Mouse (Mus musculus): ENCODE results near the gene Rabepk.
"Not testable (repeated sequence)": the region's sequence is repeated elsewhere in the genome, so short reads cannot be mapped to it uniquely, and the experiment has no call there.

The Rabepk gene

DNA sequence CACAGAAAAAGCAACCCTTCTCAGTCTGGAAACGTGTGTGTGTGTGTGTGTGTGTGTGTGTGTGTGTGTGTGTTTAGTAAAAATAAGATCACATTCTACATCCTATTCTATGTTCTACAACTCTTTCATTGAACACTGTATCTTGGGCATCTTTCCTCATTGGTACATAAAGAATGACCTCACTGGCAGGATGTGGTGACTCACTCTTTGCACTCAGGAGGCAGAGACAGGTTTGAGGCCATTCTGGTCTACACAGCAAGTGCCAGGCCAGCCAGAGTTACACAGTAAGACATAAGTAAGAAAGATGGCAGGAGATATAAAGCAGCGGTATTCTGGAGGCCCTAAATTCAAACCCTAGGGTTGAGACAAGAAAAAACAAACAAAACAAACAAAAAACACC lies 36.8 kb downstream of the Rabepk start:
- DNase-seq (ENCODE audit: low spot score), result no peak

GRCm38 (mm10) chr2:34762174-34762573 lies 37.5 kb downstream of the Rabepk start:
- DNase-seq (ENCODE audit: low spot score), result no peak

GRCm38 (mm10) chr2:34761272-34761671 lies 38.4 kb downstream of the Rabepk start:
- DNase-seq (ENCODE audit: low spot score), result not testable (repeated sequence)

GRCm38 (mm10) chr2:34757341-34757740 lies 42.4 kb downstream of the Rabepk start:
- no peak for DNase-seq (ENCODE audit: low spot score)

DNA sequence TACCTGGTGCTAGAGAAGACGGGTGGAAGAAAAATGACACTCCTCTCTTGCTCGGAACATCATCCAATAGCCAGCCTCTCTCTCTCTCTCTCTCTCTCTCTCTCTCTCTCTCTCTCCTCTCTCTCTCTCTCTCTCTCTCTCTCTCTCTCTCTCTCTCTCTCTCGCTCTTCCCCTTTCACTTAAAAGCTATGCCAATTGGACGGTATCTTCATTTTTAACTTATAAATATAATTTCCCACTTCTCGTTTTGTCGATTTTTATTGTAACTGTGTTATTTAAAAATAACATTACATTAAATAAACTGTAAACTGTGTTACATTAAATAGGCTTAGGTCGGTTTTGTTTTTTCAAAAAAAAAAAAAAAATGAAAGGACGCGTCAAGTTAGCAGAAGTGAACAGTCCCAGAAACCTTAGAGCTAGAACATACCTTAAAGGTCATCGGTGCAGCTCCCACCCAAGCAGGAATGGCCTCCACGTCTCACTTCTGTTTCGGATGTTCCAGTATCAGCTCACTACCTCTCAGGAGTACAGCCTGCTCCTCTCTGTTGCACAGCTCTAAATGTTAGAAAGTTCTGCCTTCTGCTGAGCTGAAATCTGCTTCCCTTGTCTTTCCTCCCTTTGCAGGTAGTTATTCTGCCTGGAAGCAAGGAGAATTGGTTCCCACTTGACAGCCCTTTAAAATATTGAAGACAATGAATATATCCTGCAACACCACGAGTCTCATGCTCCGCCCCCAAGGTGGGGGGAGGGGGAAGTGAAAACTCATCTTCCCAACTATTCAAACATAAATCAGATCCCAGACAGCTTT lies 45.0 kb downstream of the Rabepk start, which contains the start of gene Gapvd1:
Gapvd1 (minus strand) TSS at position 682 of the 808 bp plus-strand sequence.
- DNase-seq (ENCODE audit: low spot score), result peak; percentile 56

GRCm38 (mm10) chr2:34753811-34754550 lies 45.7 kb downstream of the Rabepk start:
- peak; percentile 83 for DNase-seq (ENCODE audit: low spot score)

- no peak for DNase-seq (ENCODE audit: low spot score)
Observed at GRCm38 (mm10) chr2:34750245-34750644, 49.5 kb downstream of the Rabepk start.

GRCm38 (mm10) chr2:34748479-34748878 lies 51.2 kb downstream of the Rabepk start:
- no peak for DNase-seq (ENCODE audit: low spot score)

- DNase-seq (ENCODE audit: low spot score), result no peak
Observed at GRCm38 (mm10) chr2:34745673-34746072, 54.0 kb downstream of the Rabepk start.

DNA sequence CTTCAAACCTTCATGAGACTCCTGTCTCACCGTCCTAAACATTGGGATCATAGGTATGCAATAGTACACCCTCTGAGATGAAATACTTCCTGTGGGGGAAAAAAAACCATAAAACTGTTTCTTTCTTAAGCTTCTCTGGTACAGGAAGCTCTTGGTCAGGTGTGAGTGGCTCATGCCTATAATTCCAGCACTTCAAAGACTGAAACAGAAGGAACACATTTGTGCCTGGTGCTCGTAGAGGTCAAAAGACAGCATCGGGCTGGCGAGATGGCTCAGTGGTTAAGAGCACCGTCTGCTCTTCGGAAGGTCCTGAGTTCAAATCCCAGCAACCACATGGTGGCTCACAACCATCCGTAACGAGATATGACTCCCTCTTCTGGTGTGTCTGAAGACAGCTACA lies 55.2 kb downstream of the Rabepk start:
- DNase-seq (ENCODE audit: low spot score), result no peak

GRCm38 (mm10) chr2:34742675-34743074 lies 57.0 kb downstream of the Rabepk start:
- DNase-seq (ENCODE audit: low spot score), result peak; percentile 53

DNA sequence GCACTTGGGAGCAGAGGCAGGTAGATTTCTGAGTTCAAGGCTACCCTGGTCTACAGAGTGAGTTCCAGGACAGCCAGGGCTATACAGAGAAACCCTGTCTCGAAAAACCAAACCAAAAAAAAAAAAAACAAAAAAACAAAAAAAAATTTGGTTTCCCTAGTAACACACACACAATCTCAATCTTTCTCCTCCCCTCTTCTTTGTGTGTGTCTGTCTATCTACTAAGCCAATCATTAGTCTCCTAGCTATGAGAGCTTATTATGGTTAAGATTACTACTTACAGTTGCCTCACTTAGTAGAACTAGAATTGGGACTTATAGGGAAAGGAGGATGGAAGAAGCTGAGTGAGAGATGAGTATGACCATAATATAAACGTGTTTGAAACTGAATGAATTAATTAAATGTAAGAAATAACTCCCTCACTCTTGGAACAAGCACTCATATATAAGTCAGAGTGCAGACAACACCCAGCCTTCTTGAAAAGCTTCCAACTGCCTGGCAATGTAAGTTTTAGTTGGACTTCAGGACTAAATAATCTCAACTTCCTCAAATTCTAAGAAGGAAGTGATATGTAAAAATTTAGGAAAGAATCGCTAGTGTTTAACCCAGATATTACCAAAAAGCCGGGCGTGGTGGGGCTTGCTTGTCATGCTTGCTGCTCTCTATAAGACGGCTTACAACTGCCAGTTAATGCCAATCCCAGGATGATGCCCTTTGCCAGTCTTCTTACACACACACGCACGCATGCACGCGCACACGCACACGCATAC lies 58.1 kb downstream of the Rabepk start:
- peak; percentile 30 for DNase-seq (ENCODE audit: low spot score)

DNA sequence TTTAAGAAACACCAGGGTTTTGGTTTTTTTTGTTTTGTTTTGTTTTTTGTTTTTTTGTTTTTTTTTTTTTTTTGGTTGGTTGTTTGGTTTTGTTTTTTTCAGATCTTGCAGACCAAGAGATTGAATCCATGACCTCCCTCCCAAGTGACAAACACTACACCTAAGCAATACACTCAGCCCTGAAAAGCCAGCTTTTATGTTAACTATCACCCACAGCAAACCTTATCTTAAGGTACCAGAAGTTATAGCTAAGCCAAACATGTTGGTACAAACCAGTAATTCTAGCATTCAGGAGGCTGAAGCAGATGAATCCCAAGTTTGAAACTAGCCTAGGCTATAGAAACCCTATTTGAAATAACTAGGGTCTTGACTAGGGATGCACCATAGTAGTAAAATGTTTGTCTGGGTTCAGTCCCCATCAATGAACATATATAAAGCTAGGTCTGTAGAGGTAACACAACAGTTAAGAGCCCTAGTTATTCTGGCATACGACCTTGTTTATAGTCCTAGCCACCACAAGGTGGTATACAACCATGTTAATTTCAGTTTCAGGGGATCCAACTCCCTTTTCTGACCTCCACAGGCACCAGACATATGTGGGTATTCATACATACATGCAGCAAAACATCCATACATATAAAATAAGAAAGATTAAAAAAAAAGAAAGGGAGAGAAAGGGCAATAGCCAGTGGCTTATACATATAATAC lies 59.9 kb downstream of the Rabepk start:
- no peak for DNase-seq (ENCODE audit: low spot score)

DNA sequence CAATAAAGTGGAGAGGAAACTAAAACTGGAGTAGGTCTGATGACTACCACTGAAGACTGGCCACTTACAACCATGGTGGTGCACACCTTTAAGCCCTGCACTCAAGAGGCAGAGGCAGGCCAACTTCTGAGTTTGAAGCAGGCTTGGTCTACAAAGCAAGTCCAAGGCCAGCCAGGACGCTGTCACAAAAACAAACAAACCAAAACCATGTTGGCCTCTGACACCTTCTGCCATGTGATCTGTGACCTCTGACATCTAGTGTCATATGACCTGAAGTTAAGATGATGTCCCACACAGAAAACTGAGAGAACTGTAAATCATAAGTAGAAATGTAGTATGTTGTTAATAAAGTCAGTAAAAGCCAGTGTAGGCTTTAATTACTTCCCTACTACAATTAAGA lies 61.8 kb downstream of the Rabepk start:
- DNase-seq (ENCODE audit: low spot score), result no peak

- no peak for DNase-seq (ENCODE audit: low spot score)
Observed at GRCm38 (mm10) chr2:34736626-34737025, 63.1 kb downstream of the Rabepk start.
